Mouse (Mus musculus) T-helper 2 cell (primary cell): ENCODE results near the gene Abhd12.
"Not testable (repeated sequence)": the region's sequence is repeated elsewhere in the genome, so short reads cannot be mapped to it uniquely, and the experiment has no call there.

Experiments
- in situ Hi-C: fragments of 300-600 bp; cut with MboI, MseI; formaldehyde crosslinking; loops from one replicate; pipeline ENCODE4 v1.15.1; 2025; ENCODE audit warnings: high pct_unique_total_duplicates

Gene Abhd12

GRCm38 (mm10) chr2:150910295-150910881 lies 5.8 kb upstream of the Abhd12 start:
- in situ Hi-C loops, result no loop called here

- in situ Hi-C loops, result no loop called here
Measured at GRCm38 (mm10) chr2:150909429-150910039, 5.0 kb upstream of the Abhd12 start.

GRCm38 (mm10) chr2:150908881-150909280 lies 4.3 kb upstream of the Abhd12 start:
- in situ Hi-C loops, result not testable (repeated sequence)

GRCm38 (mm10) chr2:150904936-150905450 lies 452 bp upstream of the Abhd12 start, which contains the start of gene Gins1:
TSS of gene Gins1 (plus strand) at chr2:150905400.
- in situ Hi-C loops, result no loop called here

- in situ Hi-C loops, result no loop called here
Measured at GRCm38 (mm10) chr2:150902347-150902746, 2.2 kb downstream of the Abhd12 start.

GRCm38 (mm10) chr2:150900341-150900740 lies 4.2 kb downstream of the Abhd12 start:
- in situ Hi-C loops, result no loop called here

GRCm38 (mm10) chr2:150895691-150896252 lies 8.8 kb downstream of the Abhd12 start:
- in situ Hi-C loops, result loop anchor here (5.0 kb wide), 1 partner anchor 103 kb away; no protein-coding TSS in a partner anchor

- in situ Hi-C loops, result loop anchor here (5.0 kb wide), 1 partner anchor 102 kb away; no protein-coding TSS in a partner anchor
Measured at GRCm38 (mm10) chr2:150894617-150895267, 9.8 kb downstream of the Abhd12 start.

GRCm38 (mm10) chr2:150887370-150887769 lies 17.2 kb downstream of the Abhd12 start:
- in situ Hi-C loops, result no loop called here

GRCm38 (mm10) chr2:150886315-150886714 lies 18.2 kb downstream of the Abhd12 start:
- in situ Hi-C loops, result no loop called here

GRCm38 (mm10) chr2:150885814-150886213 lies 18.7 kb downstream of the Abhd12 start:
- in situ Hi-C loops, result no loop called here

- in situ Hi-C loops, result no loop called here
Measured at GRCm38 (mm10) chr2:150884779-150885110, 19.8 kb downstream of the Abhd12 start.

- in situ Hi-C loops, result no loop called here
Measured at GRCm38 (mm10) chr2:150884075-150884778, 20.3 kb downstream of the Abhd12 start.

GRCm38 (mm10) chr2:150877561-150877960 lies 27.0 kb downstream of the Abhd12 start:
- in situ Hi-C loops, result no loop called here

- in situ Hi-C loops, result no loop called here
Measured at GRCm38 (mm10) chr2:150875226-150875625, 29.3 kb downstream of the Abhd12 start.

- in situ Hi-C loops, result loop anchor here (25.0 kb wide), 1 partner anchor 538 kb away; no protein-coding TSS in a partner anchor
Measured at GRCm38 (mm10) chr2:150874508-150874907, 30.0 kb downstream of the Abhd12 start.

GRCm38 (mm10) chr2:150869446-150869845 lies 35.1 kb downstream of the Abhd12 start:
- in situ Hi-C loops, result loop anchor here (25.0 kb wide), 1 partner anchor 543 kb away; no protein-coding TSS in a partner anchor

GRCm38 (mm10) chr2:150867021-150867420 lies 37.5 kb downstream of the Abhd12 start:
- in situ Hi-C loops, result loop anchor here (25.0 kb wide), 1 partner anchor 545 kb away; no protein-coding TSS in a partner anchor

- in situ Hi-C loops, result loop anchor here (25.0 kb wide), 1 partner anchor 551 kb away; no protein-coding TSS in a partner anchor
Measured at GRCm38 (mm10) chr2:150861128-150861527, 43.4 kb downstream of the Abhd12 start.

GRCm38 (mm10) chr2:150859709-150860470 lies 44.7 kb downstream of the Abhd12 start:
- in situ Hi-C loops, result loop anchor here (25.0 kb wide), 1 partner anchor 552 kb away; no protein-coding TSS in a partner anchor
